Mouse (Mus musculus): ENCODE results near the gene Med13. TPM values are rescaled to one million over a fixed set of nuclear protein-coding genes. Genes with fewer than 3 reads are reported as not detected.

Gene Med13
- polyA plus RNA-seq (2021; fragmentation: Nextera tagmentation), result 2.5 and 3.4 TPM in 2 replicates
- long read RNA-seq, experiment 1, partial matches to known transcripts, result 7 of 26 reads
- long read RNA-seq, experiment 1, other reads (novel, unspliced or antisense), result 19 of 26 reads
- long read RNA-seq, experiment 2, partial matches to known transcripts, result 4 of 13 reads
- long read RNA-seq, experiment 2, other reads (novel, unspliced or antisense), result 9 of 13 reads

GRCm38 (mm10) chr11:86356854-86357788 lies at the start of gene Med13:
Gene Med13 (minus strand): TSS chr11:86357602.

GRCm38 (mm10) chr11:86257460-86258076 lies 99.8 kb downstream of the Med13 start, which contains the start of gene Ints2:
Gene Ints2 (minus strand): TSS chr11:86257575.

Other genes with a start within 250 kb of the Med13 start
- gene Brip1, start 156.4 kb downstream of the Med13 start, polyA plus RNA-seq (2021; fragmentation: Nextera tagmentation), result 0.03 and 0.05 TPM in 2 replicates
- gene Ints2, start 100.0 kb downstream of the Med13 start, polyA plus RNA-seq (2021; fragmentation: Nextera tagmentation), result 3.3 and 3.8 TPM in 2 replicates
- gene Rnft1, start 127.1 kb upstream of the Med13 start, polyA plus RNA-seq (2021; fragmentation: Nextera tagmentation), result 12.1 and 16.6 TPM in 2 replicates
- gene Rps6kb1, start 187.2 kb upstream of the Med13 start, polyA plus RNA-seq (2021; fragmentation: Nextera tagmentation), result 24.0 and 32.7 TPM in 2 replicates
- gene Tubd1, start 187.4 kb upstream of the Med13 start, polyA plus RNA-seq (2021; fragmentation: Nextera tagmentation), result 2.1 and 3.4 TPM in 2 replicates